Mouse (Mus musculus): ENCODE data around the gene Ifnlr1.

DNA sequence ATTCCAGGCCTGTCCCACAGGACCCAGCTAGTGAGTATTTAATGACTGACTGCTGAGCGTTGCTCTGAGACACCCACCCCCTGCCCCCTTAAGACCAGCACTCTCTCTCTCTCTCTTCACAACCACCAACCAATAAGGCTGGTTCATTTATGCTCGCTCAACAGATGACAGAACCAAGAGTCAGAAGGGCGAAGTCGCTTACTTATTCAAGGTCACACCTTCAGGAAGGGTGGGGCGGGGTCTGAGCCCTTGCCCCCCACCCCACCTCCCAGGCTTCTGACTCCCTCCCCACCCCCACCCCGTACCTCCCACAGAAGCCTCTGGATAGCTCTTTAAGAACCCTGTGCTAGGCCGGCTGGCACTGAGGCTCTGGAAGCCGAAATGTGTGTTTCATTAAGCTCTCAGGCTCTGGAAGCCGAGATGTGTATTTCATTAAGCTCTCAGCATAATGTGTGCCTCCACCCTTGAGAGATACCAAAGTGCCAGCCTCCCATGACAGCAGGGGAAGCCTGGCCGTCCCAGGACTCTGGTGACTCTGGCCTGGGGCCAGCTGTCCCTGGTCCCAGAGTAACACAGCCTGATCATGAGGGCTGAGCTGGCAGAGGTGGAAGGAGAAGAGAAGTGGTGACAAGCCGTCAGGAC, 33.0 kb upstream of the Ifnlr1 start:
- TF ChIP-seq CTCF (conservative IDR thresholded peaks at IDR 0.05; ENCODE audit: insufficient read depth, insufficient read length, low read depth, low read length) (no peak), POLR2A (IDR thresholded peaks at IDR 0.05; ENCODE audit: low read depth, low read length) (no peak)
